Mouse (Mus musculus) hindbrain, postnatal 0 days (tissue): Measurements from ENCODE around the gene Hes3. TPM values are rescaled to one million over a fixed set of nuclear protein-coding genes. Genes with fewer than 3 reads are reported as not detected.

ENCODE experiments used
- ATAC-seq: fragments of 200-750 bp; cut with Nextera tagmentation; 2 replicates; pipeline ENCODE4 v1.8.0; 2017; ENCODE audit warnings: mild to moderate bottlenecking, moderate TSS enrichment, moderate library complexity
- DNase-seq: peaks from one replicate; pipeline ENCODE4 v3.0.0-alpha.2; 2015; ENCODE audit warnings: low spot score
- H3K27ac ChIP-seq: fragments of 300-500 bp; sonication (generic); 2 replicates; pipeline ENCODE4 v1.5.1; 2014; ENCODE audit warnings: mild to moderate bottlenecking
- H3K27me3 ChIP-seq: fragments of 300-500 bp; sonication (generic); 2 replicates; pipeline ENCODE4 v1.6.1; 2014; ENCODE audit warnings: low read length, mixed read lengths; ENCODE audit not compliant: insufficient read depth
- H3K36me3 ChIP-seq: fragments of 300-500 bp; sonication (generic); 2 replicates; pipeline ENCODE4 v1.6.1; 2014; ENCODE audit warnings: low read length, mixed read lengths; ENCODE audit not compliant: insufficient read depth
- H3K4me1 ChIP-seq: fragments of 300-500 bp; sonication (generic); 2 replicates; pipeline ENCODE4 v1.6.1; 2014; ENCODE audit warnings: antibody characterized with exemption, low read length, mixed read lengths; ENCODE audit not compliant: insufficient read depth
- H3K4me2 ChIP-seq: fragments of 300-500 bp; sonication (generic); 2 replicates; pipeline ENCODE4 v1.6.1; 2014; ENCODE audit warnings: low read depth, mild to moderate bottlenecking, low read length, moderate library complexity, mixed read lengths
- H3K4me3 ChIP-seq: fragments of 300-500 bp; sonication (generic); 2 replicates; pipeline ENCODE4 v1.5.1; 2014; ENCODE audit warnings: low read length
- H3K9ac ChIP-seq: fragments of 300-500 bp; sonication (generic); replicated peaks from 2 replicates; pipeline ENCODE4 v1.6.1; 2014; ENCODE audit warnings: mild to moderate bottlenecking, low read length, moderate library complexity, mixed read lengths
- H3K9me3 ChIP-seq: fragments of 300-500 bp; sonication (generic); 2 replicates; pipeline ENCODE4 v1.6.1; 2016; ENCODE audit warnings: low read length, mixed read lengths
- CTCF ChIP-seq: IDR thresholded peaks from 2 replicates; pipeline ENCODE4 v1.5.1; 2016; ENCODE audit warnings: antibody characterized with exemption, control low read depth, low read depth
- WGBS: fragments of 180-500 bp; shearing (Covaris S2); extraction: QIAGEN DNeasy Blood & Tissue Kit; methylation state at CpG from one replicate; pipeline ENCODE4 v1.1.7; 2014; 5-methylcytosine and 5-hydroxymethylcytosine counted together
- polyA plus RNA-seq: library from polyadenylated mRNA; unstranded; fragments of >200 nt; fragmentation: Nextera tagmentation; extraction: Ambion mirVana; gene quantifications from 2 replicates; pipeline ENCODE4 v1.2.1, GENCODE M21; 2015
- total RNA-seq: library from RNA; depleted of rRNA; stranded (reverse); fragments of >200 nt; gene quantifications from 2 replicates; pipeline ENCODE4 v1.2.3, GENCODE M21; 2014

Gene Hes3
- total and polyA plus RNA-seq, 2 experiments from 2014 or later, result 0.15 to 0.26 TPM

- ATAC-seq (no peak), DNase-seq (no peak)
- WGBS, result 54% methylated on average over 9 of the region's 9 CpGs
- Histone ChIP-seq H3K27ac (no peak overlapping the region), H3K9ac (no peak overlapping the region), H3K4me1 (peaks cover 7% of the 10 kb centered on the region; the same call in 1 of the 2 replicates), H3K4me2 (no peak overlapping the region), H3K27me3 (no peaks in the 10 kb centered on the region), H3K9me3 (no peaks in the 10 kb centered on the region), H3K36me3 (no peaks in the 10 kb centered on the region), H3K4me3 (no peak overlapping the region)
- TF ChIP-seq CTCF, result no peak
These were observed 20.9 kb downstream of the Hes3 start for GRCm38 (mm10) chr4:152270599-152270998.

- H3K9me3 ChIP-seq, result no peaks in the 10 kb centered on the region
- peaks cover 7% of the 10 kb centered on the region; the same call in 1 of the 2 replicates for H3K4me1 ChIP-seq
- DNase-seq, result no peak
- no peak for ATAC-seq
- no peak for TF ChIP-seq CTCF
- WGBS, result 85% methylated on average over 13 of the region's 13 CpGs
- no peaks in the 10 kb centered on the region for H3K36me3 ChIP-seq
- H3K4me2 ChIP-seq, result no peak overlapping the region
- H3K4me3 ChIP-seq, result no peak overlapping the region
- H3K27ac ChIP-seq, result no peak overlapping the region
- no peaks in the 10 kb centered on the region for H3K27me3 ChIP-seq
- no peak overlapping the region for H3K9ac ChIP-seq
These were observed 21.5 kb downstream of the Hes3 start for GRCm38 (mm10) chr4:152269967-152270366.

GRCm38 (mm10) chr4:152267748-152268369 is 23.6 kb downstream of the Hes3 start:
- Histone ChIP-seq H3K27me3 (no peaks in the 10 kb centered on the region), H3K9me3 (no peaks in the 10 kb centered on the region), H3K27ac (peak overlapping the region; percentile 0; the same call in 1 of the 2 replicates), H3K4me2 (no peak overlapping the region), H3K4me1 (peaks cover 6% of the 10 kb centered on the region), H3K4me3 (no peak overlapping the region), H3K36me3 (no peaks in the 10 kb centered on the region), H3K9ac (no peak overlapping the region)
- DNase-seq (peak; percentile 64), ATAC-seq (peak; percentile 35)
- 38% methylated on average over 13 of the region's 13 CpGs for WGBS
- TF ChIP-seq CTCF, result no peak

GRCm38 (mm10) chr4:152266236-152266895 is 25.1 kb downstream of the Hes3 start:
- no peak overlapping the region for H3K4me2 ChIP-seq
- no peak overlapping the region for H3K9ac ChIP-seq
- H3K27ac ChIP-seq, result peak overlapping the region; percentile 64
- 35% methylated on average over 10 of the region's 10 CpGs for WGBS
- H3K4me3 ChIP-seq, result no peak overlapping the region
- ATAC-seq (no peak), DNase-seq (peak; percentile 65)
- TF ChIP-seq CTCF, result no peak
- H3K36me3 ChIP-seq, result 0 out of 2 replicates have a peak, but pooled peaks cover 1% of the 10 kb centered on the region
- no peaks in the 10 kb centered on the region for H3K27me3 ChIP-seq
- no peaks in the 10 kb centered on the region for H3K9me3 ChIP-seq
- H3K4me1 ChIP-seq, result peaks cover 6% of the 10 kb centered on the region

GRCm38 (mm10) chr4:152265791-152266190 is 25.7 kb downstream of the Hes3 start:
- TF ChIP-seq CTCF, result no peak
- ATAC-seq, result no peak; the same call in 1 of the 2 replicates
- no peak overlapping the region for H3K9ac ChIP-seq
- H3K9me3 ChIP-seq, result no peaks in the 10 kb centered on the region
- no peak for DNase-seq
- H3K27ac ChIP-seq, result peak overlapping the region; percentile 64
- 0 out of 2 replicates have a peak, but pooled peaks cover 6% of the 10 kb centered on the region for H3K36me3 ChIP-seq
- 36% methylated on average over 5 of the region's 5 CpGs for WGBS
- peaks cover 6% of the 10 kb centered on the region for H3K4me1 ChIP-seq
- no peak overlapping the region for H3K4me3 ChIP-seq
- H3K4me2 ChIP-seq, result no peak overlapping the region
- no peaks in the 10 kb centered on the region for H3K27me3 ChIP-seq

GRCm38 (mm10) chr4:152264867-152265568 is 26.4 kb downstream of the Hes3 start:
- ATAC-seq, result no peak
- Histone ChIP-seq H3K4me2 (no peak overlapping the region), H3K36me3 (peaks cover 10% of the 10 kb centered on the region; the same call in 1 of the 2 replicates), H3K9me3 (no peaks in the 10 kb centered on the region), H3K27ac (peak overlapping the region; percentile 64; the same call in 1 of the 2 replicates), H3K4me3 (no peak overlapping the region), H3K9ac (no peak overlapping the region), H3K27me3 (no peaks in the 10 kb centered on the region), H3K4me1 (peaks cover 6% of the 10 kb centered on the region)
- DNase-seq, result peak; percentile 54
- 93% methylated on average over 9 of the region's 9 CpGs for WGBS
- peak; percentile 60 for TF ChIP-seq CTCF
